Mouse (Mus musculus) hindbrain, embryonic 11.5 days (tissue): Measurements from ENCODE around the gene Abhd15. TPM values are rescaled to one million over a fixed set of nuclear protein-coding genes. Genes with fewer than 3 reads are reported as not detected.
A peak's percentile ranks its signal among the peaks of the same experiment; 100 is the strongest.

ENCODE experiments used
- ATAC-seq: fragments of 200-750 bp; cut with Nextera tagmentation; 2 replicates; pipeline ENCODE4 v1.8.0; 2017; ENCODE audit warnings: mild to moderate bottlenecking, moderate TSS enrichment, moderate library complexity; ENCODE audit not compliant: low FRiP score
- DNase-seq: peaks from one replicate; pipeline ENCODE4 v3.0.0-alpha.2; 2015; ENCODE audit warnings: low spot score
- H3K27ac ChIP-seq: fragments of 300-500 bp; sonication (generic); 2 replicates; pipeline ENCODE4 v1.5.1; 2014; ENCODE audit warnings: mild to moderate bottlenecking, low read depth, low read length
- H3K27me3 ChIP-seq: fragments of 300-500 bp; sonication (generic); 2 replicates; pipeline ENCODE4 v1.6.1; 2014; ENCODE audit warnings: mild to moderate bottlenecking, low read length, moderate library complexity, mixed read lengths; ENCODE audit not compliant: control insufficient read depth, insufficient read depth
- H3K36me3 ChIP-seq: fragments of 300-500 bp; sonication (generic); 2 replicates; pipeline ENCODE4 v1.6.1; 2014; ENCODE audit warnings: mild to moderate bottlenecking, low read length, moderate library complexity, mixed read lengths; ENCODE audit not compliant: control insufficient read depth, insufficient read depth
- H3K4me1 ChIP-seq: fragments of 300-500 bp; sonication (generic); replicated peaks from 2 replicates; pipeline ENCODE4 v1.6.1; 2014; ENCODE audit warnings: low read length, mixed read lengths; ENCODE audit not compliant: control insufficient read depth, insufficient read depth
- H3K4me2 ChIP-seq: fragments of 300-500 bp; sonication (generic); replicated peaks from 2 replicates; pipeline ENCODE4 v1.6.1; 2014; ENCODE audit warnings: mild to moderate bottlenecking, low read depth, low read length
- H3K4me3 ChIP-seq: fragments of 300-500 bp; sonication (generic); 2 replicates; pipeline ENCODE4 v1.5.1; 2014; ENCODE audit warnings: low read depth, low read length
- H3K9ac ChIP-seq: fragments of 300-500 bp; sonication (generic); 2 replicates; pipeline ENCODE4 v1.6.1; 2014; ENCODE audit warnings: low read depth, low read length
- H3K9me3 ChIP-seq: fragments of 300-500 bp; sonication (generic); 2 replicates; pipeline ENCODE4 v1.6.1; 2016; ENCODE audit warnings: low read length; ENCODE audit not compliant: control insufficient read depth
- WGBS: fragments of 180-500 bp; shearing (Covaris S2); extraction: QIAGEN DNeasy Blood & Tissue Kit; methylation state at CpG from one replicate; pipeline ENCODE4 v1.1.7; 2014; 5-methylcytosine and 5-hydroxymethylcytosine counted together
- polyA plus RNA-seq: library from polyadenylated mRNA; unstranded; fragments of >200 nt; fragmentation: Nextera tagmentation; extraction: Ambion mirVana; gene quantifications from 2 replicates; pipeline ENCODE4 v1.2.1, GENCODE M21; 2014

The Abhd15 gene
- polyA plus RNA-seq, 1 experiment from 2014 or later = 2.1 TPM

DNA sequence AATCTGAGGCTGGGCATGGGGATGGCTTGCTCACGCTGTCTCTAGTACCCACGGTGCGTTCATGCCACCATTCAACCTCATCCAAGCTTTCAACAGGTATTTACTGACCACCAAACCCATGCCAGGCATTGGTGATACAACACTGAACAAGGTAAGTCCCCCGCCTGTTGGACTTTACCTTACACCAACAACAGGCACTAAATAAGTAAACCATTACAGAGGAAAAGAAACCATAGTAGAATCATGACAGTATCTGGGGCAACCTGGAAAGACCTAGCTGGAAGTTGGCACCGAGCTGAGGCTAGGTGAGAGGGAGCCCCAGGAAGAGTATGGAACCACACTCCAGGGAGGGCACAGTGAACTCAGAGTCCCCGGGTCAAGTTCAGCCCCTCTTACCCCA lies 38.0 kb upstream of the Abhd15 start:
- H3K9me3 ChIP-seq = no peaks in the 10 kb centered on the region
- H3K36me3 ChIP-seq = no peaks in the 10 kb centered on the region
- 95% methylated on average over 6 of the region's 6 CpGs for WGBS
- H3K4me3 ChIP-seq = no peak overlapping the region
- no peak for ATAC-seq
- no peaks in the 10 kb centered on the region for H3K27me3 ChIP-seq
- H3K4me2 ChIP-seq = no peak overlapping the region
- H3K27ac ChIP-seq = no peak overlapping the region
- no peak for DNase-seq
- no peaks in the 10 kb centered on the region for H3K4me1 ChIP-seq
- no peak overlapping the region for H3K9ac ChIP-seq

DNA sequence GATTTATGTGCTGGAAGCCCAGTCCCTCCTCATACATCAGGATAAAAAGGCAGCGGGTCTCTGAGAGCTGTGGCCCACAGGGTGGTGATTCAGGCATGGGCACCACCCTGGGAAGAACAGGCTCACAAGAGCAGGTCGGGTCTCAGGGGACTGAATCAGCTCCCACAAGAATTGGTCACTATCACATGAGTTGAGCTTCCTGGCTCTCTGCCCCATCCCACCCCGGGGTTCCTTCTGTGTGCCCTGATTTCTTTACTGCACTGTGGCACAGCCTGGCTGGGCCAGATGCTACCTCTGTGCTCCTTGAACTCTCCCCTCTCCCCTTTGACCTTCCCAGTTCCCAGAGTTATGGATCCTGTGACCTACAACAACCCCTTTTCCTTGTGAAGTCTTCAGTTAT lies 31.9 kb upstream of the Abhd15 start:
- no peak overlapping the region for H3K27ac ChIP-seq
- H3K36me3 ChIP-seq = no peaks in the 10 kb centered on the region
- H3K27me3 ChIP-seq = no peaks in the 10 kb centered on the region
- no peak for ATAC-seq
- DNase-seq = no peak
- H3K4me2 ChIP-seq = no peak overlapping the region
- WGBS = 67% methylated on average over 3 of the region's 3 CpGs
- no peaks in the 10 kb centered on the region for H3K9me3 ChIP-seq
- no peak overlapping the region for H3K9ac ChIP-seq
- H3K4me1 ChIP-seq = peaks cover 13% of the 10 kb centered on the region
- no peak overlapping the region for H3K4me3 ChIP-seq

DNA sequence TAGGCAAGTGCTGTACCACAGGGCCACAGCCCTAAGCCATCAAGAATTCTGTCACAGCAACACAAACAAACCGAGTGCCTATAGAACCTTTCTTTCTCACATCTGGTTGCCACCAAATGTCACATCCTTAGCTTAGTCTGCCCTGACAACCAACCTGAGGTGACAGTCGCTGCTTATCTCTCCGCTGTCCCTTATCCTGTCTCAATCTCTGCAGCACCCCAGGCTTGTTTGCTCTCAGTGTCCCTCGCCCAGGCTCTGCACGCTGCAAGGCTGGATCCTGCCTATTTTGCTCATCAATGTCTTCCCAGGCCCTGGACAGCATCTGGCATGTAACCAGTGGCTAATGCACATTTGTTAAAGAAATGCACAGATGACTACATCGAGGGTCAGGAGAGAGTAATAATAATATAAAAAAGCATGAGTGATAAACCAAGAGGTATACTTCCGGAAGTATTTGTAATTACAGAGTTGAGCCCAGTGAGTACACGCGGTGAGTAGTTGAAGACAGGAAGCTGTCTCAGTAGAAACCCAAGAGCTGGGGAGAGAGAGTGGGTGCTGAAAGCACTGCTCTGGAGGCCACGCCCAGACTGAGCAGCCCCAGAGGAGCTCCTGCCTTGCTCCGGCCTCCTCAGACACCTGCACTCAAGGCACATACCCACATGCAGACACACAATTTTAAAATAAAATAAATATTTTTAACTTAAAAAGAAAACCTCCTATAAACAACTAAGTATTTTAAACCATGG lies 31.2 kb upstream of the Abhd15 start:
- ATAC-seq (no peak), DNase-seq (no peak)
- WGBS = 66% methylated on average over 11 of the region's 11 CpGs
- Histone ChIP-seq H3K27ac (no peak overlapping the region), H3K27me3 (no peaks in the 10 kb centered on the region), H3K36me3 (no peaks in the 10 kb centered on the region), H3K4me2 (no peak overlapping the region), H3K9ac (no peak overlapping the region), H3K9me3 (no peaks in the 10 kb centered on the region), H3K4me1 (peaks cover 17% of the 10 kb centered on the region), H3K4me3 (no peak overlapping the region)

GRCm38 (mm10) chr11:77485229-77485628 lies 29.7 kb upstream of the Abhd15 start:
- ATAC-seq = no peak
- no peak for DNase-seq
- Histone ChIP-seq H3K36me3 (no peaks in the 10 kb centered on the region), H3K4me3 (no peak overlapping the region), H3K27me3 (no peaks in the 10 kb centered on the region), H3K4me1 (peaks cover 19% of the 10 kb centered on the region), H3K9me3 (no peaks in the 10 kb centered on the region), H3K9ac (no peak overlapping the region), H3K4me2 (no peak overlapping the region), H3K27ac (0 out of 2 replicates have a peak overlapping the region, but pooled peaks have one; percentile 2)
- 55% methylated on average over 6 of the region's 6 CpGs for WGBS

DNA sequence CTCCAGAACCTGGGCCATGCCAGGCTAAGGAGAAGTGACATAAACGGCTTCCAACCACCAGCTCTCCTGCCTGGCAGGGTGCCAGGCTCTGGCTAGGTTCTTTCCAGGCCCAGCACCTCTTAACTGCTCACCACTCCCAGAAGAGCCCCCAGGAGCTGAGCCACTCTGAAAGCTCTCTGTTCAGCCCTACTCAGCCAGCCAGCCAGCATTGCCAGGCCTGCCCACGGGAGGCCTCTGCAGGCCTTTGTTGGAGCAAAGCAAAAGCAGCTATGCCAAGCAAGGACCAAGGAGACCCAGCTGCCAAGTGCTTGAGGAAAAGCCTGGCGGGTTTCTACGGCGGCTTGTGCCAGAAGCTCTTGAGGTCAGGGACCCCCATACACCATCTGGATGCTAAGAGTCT lies 28.1 kb upstream of the Abhd15 start:
- 70% methylated on average over 5 of the region's 5 CpGs for WGBS
- Histone ChIP-seq H3K4me3 (0 out of 2 replicates have a peak overlapping the region, but pooled peaks have one; percentile 2), H3K9me3 (no peaks in the 10 kb centered on the region), H3K27me3 (no peaks in the 10 kb centered on the region), H3K36me3 (no peaks in the 10 kb centered on the region), H3K9ac (peak overlapping the region; percentile 33; the same call in 1 of the 2 replicates), H3K4me2 (no peak overlapping the region), H3K27ac (0 out of 2 replicates have a peak overlapping the region, but pooled peaks have one; percentile 20), H3K4me1 (peaks cover 23% of the 10 kb centered on the region)
- ATAC-seq (no peak), DNase-seq (no peak)

DNA sequence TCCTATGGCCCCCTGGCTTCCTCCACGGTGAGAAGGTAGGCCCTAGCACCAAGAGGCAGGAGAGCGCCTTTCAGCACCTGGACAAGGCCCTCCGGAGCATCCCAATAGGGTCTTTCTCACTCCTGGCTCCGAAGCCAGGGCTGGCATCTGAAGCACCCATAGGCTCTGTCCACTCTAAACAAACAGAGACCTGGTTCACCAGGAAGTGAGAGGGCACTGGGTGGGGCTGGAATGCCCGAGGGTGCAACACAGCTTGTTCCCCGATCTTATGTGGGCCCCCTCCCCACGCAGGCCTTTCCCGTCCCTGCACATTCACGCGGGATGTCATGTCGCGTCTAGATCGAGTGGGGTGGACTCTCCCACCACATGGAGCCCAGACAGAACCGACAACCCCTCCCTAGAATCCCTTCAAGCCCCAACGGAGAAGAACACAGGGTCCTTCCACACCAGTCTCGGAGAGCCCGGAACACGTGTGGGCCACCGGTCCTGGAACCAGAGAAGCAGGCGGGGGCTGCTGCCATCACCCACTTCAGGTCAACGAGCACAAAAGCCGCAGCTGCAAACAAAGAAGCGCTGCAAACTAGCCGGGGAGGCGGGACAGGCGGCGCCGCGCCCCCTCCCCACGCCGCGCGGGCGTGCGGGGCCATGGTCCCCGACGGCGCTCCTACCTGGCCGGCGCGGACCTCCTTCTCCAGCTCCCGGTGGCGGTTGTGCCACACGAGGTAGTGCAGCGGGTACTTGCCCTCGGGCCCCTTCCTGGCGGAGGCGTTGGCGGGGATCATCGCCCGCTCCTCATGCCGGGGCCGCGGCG lies 25.9 kb upstream of the Abhd15 start:
- no peaks in the 10 kb centered on the region for H3K9me3 ChIP-seq
- H3K9ac ChIP-seq = peak overlapping the region; percentile 93
- H3K4me1 ChIP-seq = peaks cover 26% of the 10 kb centered on the region
- H3K4me3 ChIP-seq = peak overlapping the region; percentile 90
- no peaks in the 10 kb centered on the region for H3K27me3 ChIP-seq
- peak; percentile 58 for DNase-seq
- H3K4me2 ChIP-seq = peak overlapping the region; percentile 82
- no peak for ATAC-seq
- peak overlapping the region; percentile 86; the same call in 1 of the 2 replicates for H3K27ac ChIP-seq
- WGBS = 3% methylated on average over 44 of the region's 55 CpGs
- no peaks in the 10 kb centered on the region for H3K36me3 ChIP-seq

- H3K4me2 ChIP-seq = peak within 1 kb of the TSS; percentile 82
- peak; percentile 86 for DNase-seq
- H3K27ac ChIP-seq = peak within 1 kb of the TSS; percentile 86
- H3K4me3 ChIP-seq = peak within 1 kb of the TSS; percentile 90
- H3K9me3 ChIP-seq = no peaks in the 10 kb centered on the region
- no peaks in the 10 kb centered on the region for H3K36me3 ChIP-seq
- WGBS = under 1% methylated on average over 25 of the region's 87 CpGs
- ATAC-seq = peak; percentile 60
- H3K9ac ChIP-seq = peak within 1 kb of the TSS; percentile 93
- H3K4me1 ChIP-seq = peaks cover 26% of the 10 kb centered on the region
- H3K27me3 ChIP-seq = no peaks in the 10 kb centered on the region
Observed at GRCm38 (mm10) chr11:77489591-77490235, 25.2 kb upstream of the Abhd15 start, which contains the start of gene Ankrd13b. Gene Ankrd13b, minus strand, starts transcription at chr11:77489678.

- DNase-seq = no peak
- H3K9me3 ChIP-seq = no peaks in the 10 kb centered on the region
- peak overlapping the region; percentile 82; the same call in 1 of the 2 replicates for H3K4me2 ChIP-seq
- no peak for ATAC-seq
- peaks cover 31% of the 10 kb centered on the region for H3K4me1 ChIP-seq
- H3K36me3 ChIP-seq = no peaks in the 10 kb centered on the region
- H3K9ac ChIP-seq = peak overlapping the region; percentile 93
- H3K4me3 ChIP-seq = peak overlapping the region; percentile 90
- 68% methylated on average over 6 of the region's 6 CpGs for WGBS
- peak overlapping the region; percentile 86; the same call in 1 of the 2 replicates for H3K27ac ChIP-seq
- no peaks in the 10 kb centered on the region for H3K27me3 ChIP-seq
Observed at GRCm38 (mm10) chr11:77490451-77490850, 24.5 kb upstream of the Abhd15 start.
